Comparison of ENCODE assay signal across 44 mouse cellular contexts in genomic region chr5:108378346-108378745, GRCm38 (mm10). TPM values are rescaled to one million over a fixed set of nuclear protein-coding genes. Genes with fewer than 3 reads are reported as not detected.
"Had no signal": no experiment of that assay in that cellular context is flagged by ENCODE, and none has a peak within 500 bp of the region (broad histone marks: within the 10 kb centered on the region; RNA-seq: fewer than 3 reads in every experiment).

No protein-coding gene starts in this region.

- H3K27me3 ChIP-seq: intestine, embryonic 15.5 days had no signal

- DNase-seq: heart, postnatal 10 days; heart, postnatal 14 days; heart, postnatal 36 days; heart, postnatal 4 days; kidney, adult 11 months; kidney, adult 18-20 months; kidney, adult 2 months; kidney, adult 8-10 months; kidney, adult 9 months; kidney, postnatal 10 days; kidney, postnatal 14 days; kidney, postnatal 25 days; kidney, postnatal 36 days; kidney, postnatal 4 days; layer of hippocampus, adult 9-11 months; layer of hippocampus, postnatal 36 days had no signal

- H3K4me2 ChIP-seq: heart, embryonic 11.5 days; heart, embryonic 12.5 days; heart, embryonic 13.5 days; heart, embryonic 15.5 days; hindbrain, embryonic 12.5 days; hindbrain, embryonic 13.5 days; hindbrain, embryonic 14.5 days; hindbrain, embryonic 15.5 days; intestine, embryonic 15.5 days; kidney, embryonic 15.5 days had no signal

- H3K9me3 ChIP-seq: heart, embryonic 10.5 days; heart, embryonic 12.5 days; heart, embryonic 13.5 days; heart, embryonic 15.5 days; hindbrain, embryonic 10.5 days; hindbrain, embryonic 12.5 days; hindbrain, embryonic 13.5 days; hindbrain, embryonic 15.5 days; intestine, embryonic 15.5 days; kidney, embryonic 15.5 days had no signal

- H3K4me3 ChIP-seq: heart, embryonic 10.5 days; heart, embryonic 12.5 days; heart, embryonic 13.5 days; heart, embryonic 15.5 days; hindbrain, embryonic 10.5 days; hindbrain, embryonic 12.5 days; hindbrain, embryonic 13.5 days; hindbrain, embryonic 15.5 days; intestine, embryonic 15.5 days; kidney, embryonic 15.5 days; layer of hippocampus, adult 2 months; left cerebral cortex, adult 2 months had no signal

- ATAC-seq: hindbrain, embryonic 16.5 days; hindbrain, postnatal 0 days; inflammation-experienced regulatory T-cells, adult 6 months; intestine, embryonic 15.5 days; intestine, embryonic 16.5 days; intestine, postnatal 0 days had no signal

- H3K4me1 ChIP-seq: heart, embryonic 10.5 days; heart, embryonic 12.5 days; heart, embryonic 13.5 days; heart, embryonic 15.5 days; hindbrain, embryonic 10.5 days; hindbrain, embryonic 12.5 days; hindbrain, embryonic 13.5 days; hindbrain, embryonic 15.5 days; intestine, embryonic 15.5 days; kidney, embryonic 15.5 days had no signal

- H3K36me3 ChIP-seq: heart, embryonic 10.5 days; heart, embryonic 12.5 days; heart, embryonic 13.5 days; heart, embryonic 15.5 days; hindbrain, embryonic 10.5 days; hindbrain, embryonic 12.5 days; hindbrain, embryonic 13.5 days; hindbrain, embryonic 15.5 days; intestine, embryonic 15.5 days; kidney, embryonic 15.5 days had no signal

- H3K27ac ChIP-seq: heart, embryonic 10.5 days; heart, embryonic 13.5 days; heart, embryonic 15.5 days; hindbrain, embryonic 10.5 days; hindbrain, embryonic 12.5 days; hindbrain, embryonic 13.5 days; hindbrain, embryonic 14.5 days; hindbrain, embryonic 15.5 days; hindbrain, postnatal 0 days; intestine, embryonic 15.5 days; kidney, embryonic 15.5 days; kidney, postnatal 0 days; layer of hippocampus, adult 2 months; left cerebral cortex, adult 2 months had no signal

- H3K9ac ChIP-seq: heart, embryonic 12.5 days; heart, embryonic 13.5 days; heart, embryonic 15.5 days; hindbrain, embryonic 12.5 days; hindbrain, embryonic 13.5 days; hindbrain, embryonic 14.5 days; hindbrain, embryonic 15.5 days; intestine, embryonic 15.5 days; kidney, embryonic 15.5 days had no signal

RNA-seq across cellular contexts. Expression of gene Pde6b, which starts 9.8 kb away (rescaled TPM):
- total RNA-seq: heart, postnatal 10 days; heart, postnatal 14 days; heart, postnatal 25 days; heart, postnatal 36 days; heart, postnatal 4 days; hindbrain, postnatal 0 days had no signal
- polyA plus RNA-seq: heart, embryonic 14.5 days; hindbrain, embryonic 16.5 days; kidney, adult 2 months; large intestine, adult 2 months had no signal

RNA-seq across cellular contexts. Expression of gene Gm42517, which starts 10.6 kb away (rescaled TPM):
- total RNA-seq: hematopoietic stem cell, adult 5-6 weeks had no signal
- polyA plus RNA-seq: heart, embryonic 12.5 days; heart, embryonic 13.5 days; heart, embryonic 15.5 days; heart, embryonic 16.5 days; heart, postnatal 0 days; hindbrain, embryonic 10.5 days; inflammation-experienced regulatory T-cells, adult 6 months; intestine, embryonic 14.5 days; kidney, embryonic 14.5 days; kidney, embryonic 15.5 days had no signal
